Mouse (Mus musculus): ENCODE results near the gene Zbtb3.

DNA sequence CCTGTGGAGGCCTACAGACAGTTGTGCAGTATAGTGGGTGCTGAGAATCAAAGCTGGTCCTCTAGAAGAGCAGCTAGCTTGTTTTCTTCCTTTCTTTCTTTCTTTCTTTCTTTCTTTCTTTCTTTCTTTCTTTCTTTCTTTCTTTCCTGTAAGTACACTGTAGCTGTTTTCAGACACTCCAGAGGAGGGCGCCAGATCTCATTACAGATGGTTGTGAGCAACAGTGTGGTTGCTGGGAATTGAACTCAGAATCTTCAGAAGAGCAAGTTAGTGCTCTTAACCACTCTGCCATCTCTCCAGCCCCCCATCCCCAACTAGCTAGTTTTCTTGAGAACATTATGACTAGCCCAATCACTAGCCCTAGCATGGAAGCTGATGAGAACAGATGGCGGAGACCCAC lies 41.6 kb upstream of the Zbtb3 start:
- TF ChIP-seq CTCF (IDR thresholded peaks at IDR 0.05; ENCODE audit: control insufficient read depth, insufficient read depth, insufficient read length) (no peak), CEBPB (IDR thresholded peaks at IDR 0.05; ENCODE audit: low read depth) (no peak), FOSL1 (IDR thresholded peaks at IDR 0.05; ENCODE audit: insufficient read depth, low read length, poor library complexity, severe bottlenecking) (no peak), MAX (IDR thresholded peaks at IDR 0.05) (no peak), USF1 (IDR thresholded peaks at IDR 0.05; ENCODE audit: low read depth) (no peak), MYOD1 (IDR thresholded peaks at IDR 0.05; ENCODE audit: control insufficient read depth, insufficient read length, low read depth) (no peak), MYOG (IDR thresholded peaks at IDR 0.05; ENCODE audit: control insufficient read depth, extremely low read depth, insufficient read length) (no peak)
